Mouse (Mus musculus): Measurements from ENCODE around the gene Efcab6. TPM values are rescaled to one million over a fixed set of nuclear protein-coding genes. Genes with fewer than 3 reads are reported as not detected.
"Not testable (repeated sequence)": the region's sequence is repeated elsewhere in the genome, so short reads cannot be mapped to it uniquely, and the experiment has no call there.

Efcab6 gene
- polyA plus RNA-seq, 2 experiments: 0.25 to 0.52 TPM

- Histone ChIP-seq H3K36me3 (ENCODE audit: control insufficient read depth, insufficient read depth, low read length) (no peaks in the 10 kb centered on the region), H3K4me3 (replicated peaks; ENCODE audit: low read length) (peak overlapping the region; percentile 47; the same call in 1 of the 2 replicates), H3K9me3 (ENCODE audit: control insufficient read depth, low read length) (no peaks in the 10 kb centered on the region), H3K4me1 (ENCODE audit: control insufficient read depth, insufficient read depth, low read length) (no peaks in the 10 kb centered on the region), H3K27me3 (ENCODE audit: control insufficient read depth, insufficient read depth, low read length) (peaks cover 28% of the 10 kb centered on the region), H3K9ac (ENCODE audit: low read depth, low read length, severe bottlenecking) (no peak overlapping the region), H3K27ac (replicated peaks; ENCODE audit: low read depth, low read length) (no peak overlapping the region), H3K4me2 (replicated peaks; ENCODE audit: low read depth, low read length, severe bottlenecking) (peak overlapping the region; percentile 88; the same call in 1 of the 2 replicates)
- 82% methylated on average over 7 of the region's 7 CpGs for WGBS
- no peak for DNase-seq (ENCODE audit: low spot score)
- no peak for ATAC-seq (ENCODE audit: low FRiP score, low read depth)
- TF ChIP-seq POLR2A (IDR thresholded peaks at IDR 0.05; ENCODE audit: borderline replicate concordance, extremely low read depth, insufficient read depth, insufficient read length): no peak
Observed at GRCm38 (mm10) chr15:84104626-84105025, 39.4 kb upstream of the Efcab6 start.

- not testable (repeated sequence) for H3K9me3 ChIP-seq (ENCODE audit: control insufficient read depth, low read length); H3K4me3 ChIP-seq (replicated peaks; ENCODE audit: low read length); H3K4me2 ChIP-seq (replicated peaks; ENCODE audit: low read depth, low read length, severe bottlenecking); H3K27me3 ChIP-seq (ENCODE audit: control insufficient read depth, insufficient read depth, low read length); H3K4me1 ChIP-seq (ENCODE audit: control insufficient read depth, insufficient read depth, low read length); H3K36me3 ChIP-seq (ENCODE audit: control insufficient read depth, insufficient read depth, low read length); DNase-seq (ENCODE audit: low spot score); ATAC-seq (ENCODE audit: low FRiP score, low read depth); H3K9ac ChIP-seq (ENCODE audit: low read depth, low read length, severe bottlenecking); H3K27ac ChIP-seq (replicated peaks; ENCODE audit: low read depth, low read length)
- 86% methylated on average over 15 of the region's 15 CpGs for WGBS
Observed at GRCm38 (mm10) chr15:84097536-84097935, 32.4 kb upstream of the Efcab6 start.

GRCm38 (mm10) chr15:84096051-84096450, 30.9 kb upstream of the Efcab6 start:
- TF ChIP-seq POLR2A (IDR thresholded peaks at IDR 0.05; ENCODE audit: borderline replicate concordance, extremely low read depth, insufficient read depth, insufficient read length): no peak
- ATAC-seq (ENCODE audit: low FRiP score, low read depth) (no peak), DNase-seq (ENCODE audit: low spot score) (no peak)
- no peaks in the 10 kb centered on the region for H3K4me1 ChIP-seq (ENCODE audit: control insufficient read depth, insufficient read depth, low read length)
- H3K4me3 ChIP-seq (replicated peaks; ENCODE audit: low read length): no peak overlapping the region
- no peak overlapping the region for H3K4me2 ChIP-seq (replicated peaks; ENCODE audit: low read depth, low read length, severe bottlenecking)
- no peak overlapping the region for H3K9ac ChIP-seq (ENCODE audit: low read depth, low read length, severe bottlenecking)
- WGBS: 81% methylated on average over 8 of the region's 8 CpGs
- H3K9me3 ChIP-seq (ENCODE audit: control insufficient read depth, low read length): no peaks in the 10 kb centered on the region
- no peaks in the 10 kb centered on the region for H3K27me3 ChIP-seq (ENCODE audit: control insufficient read depth, insufficient read depth, low read length)
- H3K27ac ChIP-seq (replicated peaks; ENCODE audit: low read depth, low read length): no peak overlapping the region
- no peaks in the 10 kb centered on the region for H3K36me3 ChIP-seq (ENCODE audit: control insufficient read depth, insufficient read depth, low read length)

GRCm38 (mm10) chr15:84094921-84095320, 29.7 kb upstream of the Efcab6 start:
- Histone ChIP-seq H3K27me3 (ENCODE audit: control insufficient read depth, insufficient read depth, low read length) (no peaks in the 10 kb centered on the region), H3K4me3 (replicated peaks; ENCODE audit: low read length) (no peak overlapping the region), H3K4me1 (ENCODE audit: control insufficient read depth, insufficient read depth, low read length) (no peaks in the 10 kb centered on the region), H3K27ac (replicated peaks; ENCODE audit: low read depth, low read length) (no peak overlapping the region), H3K9me3 (ENCODE audit: control insufficient read depth, low read length) (no peaks in the 10 kb centered on the region), H3K9ac (ENCODE audit: low read depth, low read length, severe bottlenecking) (no peak overlapping the region), H3K36me3 (ENCODE audit: control insufficient read depth, insufficient read depth, low read length) (no peaks in the 10 kb centered on the region), H3K4me2 (replicated peaks; ENCODE audit: low read depth, low read length, severe bottlenecking) (no peak overlapping the region)
- ATAC-seq (ENCODE audit: low FRiP score, low read depth) (no peak), DNase-seq (ENCODE audit: low spot score) (no peak)
- 58% methylated on average over 7 of the region's 7 CpGs for WGBS
- no peak for TF ChIP-seq POLR2A (IDR thresholded peaks at IDR 0.05; ENCODE audit: borderline replicate concordance, extremely low read depth, insufficient read depth, insufficient read length)

GRCm38 (mm10) chr15:84086775-84087174, 21.6 kb upstream of the Efcab6 start:
- Histone ChIP-seq H3K9me3 (ENCODE audit: control insufficient read depth, low read length) (no peaks in the 10 kb centered on the region), H3K27me3 (ENCODE audit: control insufficient read depth, insufficient read depth, low read length) (no peaks in the 10 kb centered on the region), H3K36me3 (ENCODE audit: control insufficient read depth, insufficient read depth, low read length) (no peaks in the 10 kb centered on the region), H3K4me3 (replicated peaks; ENCODE audit: low read length) (no peak overlapping the region), H3K9ac (ENCODE audit: low read depth, low read length, severe bottlenecking) (no peak overlapping the region), H3K4me2 (replicated peaks; ENCODE audit: low read depth, low read length, severe bottlenecking) (no peak overlapping the region), H3K4me1 (ENCODE audit: control insufficient read depth, insufficient read depth, low read length) (no peaks in the 10 kb centered on the region), H3K27ac (replicated peaks; ENCODE audit: low read depth, low read length) (no peak overlapping the region)
- 54% methylated on average over 9 of the region's 9 CpGs for WGBS
- no peak for TF ChIP-seq POLR2A (IDR thresholded peaks at IDR 0.05; ENCODE audit: borderline replicate concordance, extremely low read depth, insufficient read depth, insufficient read length)
- ATAC-seq (ENCODE audit: low FRiP score, low read depth) (no peak), DNase-seq (ENCODE audit: low spot score) (no peak)

GRCm38 (mm10) chr15:84086364-84086763, 21.2 kb upstream of the Efcab6 start:
- no peak overlapping the region for H3K4me2 ChIP-seq (replicated peaks; ENCODE audit: low read depth, low read length, severe bottlenecking)
- WGBS: 28% methylated on average over 12 of the region's 12 CpGs

More at GRCm38 (mm10) chr15:84086364-84086763, 21.2 kb upstream of the Efcab6 start:
- no peaks in the 10 kb centered on the region for H3K36me3 ChIP-seq (ENCODE audit: control insufficient read depth, insufficient read depth, low read length)
- no peak overlapping the region for H3K9ac ChIP-seq (ENCODE audit: low read depth, low read length, severe bottlenecking)
- TF ChIP-seq POLR2A (IDR thresholded peaks at IDR 0.05; ENCODE audit: borderline replicate concordance, extremely low read depth, insufficient read depth, insufficient read length): no peak
- no peak overlapping the region for H3K27ac ChIP-seq (replicated peaks; ENCODE audit: low read depth, low read length)
- ATAC-seq (ENCODE audit: low FRiP score, low read depth) (no peak), DNase-seq (ENCODE audit: low spot score) (peak; percentile 33)
- no peaks in the 10 kb centered on the region for H3K9me3 ChIP-seq (ENCODE audit: control insufficient read depth, low read length)
- H3K27me3 ChIP-seq (ENCODE audit: control insufficient read depth, insufficient read depth, low read length): no peaks in the 10 kb centered on the region
- no peak overlapping the region for H3K4me3 ChIP-seq (replicated peaks; ENCODE audit: low read length)
- no peaks in the 10 kb centered on the region for H3K4me1 ChIP-seq (ENCODE audit: control insufficient read depth, insufficient read depth, low read length)

All from limb, embryonic 14.5 days (tissue).